Mouse (Mus musculus): ENCODE measurements around the gene E2f4. TPM values are rescaled to one million over a fixed set of nuclear protein-coding genes. Genes with fewer than 3 reads are reported as not detected.

The E2f4 gene
- polyA plus RNA-seq, 1 experiment from 2014 or later = 37.3 TPM

DNA sequence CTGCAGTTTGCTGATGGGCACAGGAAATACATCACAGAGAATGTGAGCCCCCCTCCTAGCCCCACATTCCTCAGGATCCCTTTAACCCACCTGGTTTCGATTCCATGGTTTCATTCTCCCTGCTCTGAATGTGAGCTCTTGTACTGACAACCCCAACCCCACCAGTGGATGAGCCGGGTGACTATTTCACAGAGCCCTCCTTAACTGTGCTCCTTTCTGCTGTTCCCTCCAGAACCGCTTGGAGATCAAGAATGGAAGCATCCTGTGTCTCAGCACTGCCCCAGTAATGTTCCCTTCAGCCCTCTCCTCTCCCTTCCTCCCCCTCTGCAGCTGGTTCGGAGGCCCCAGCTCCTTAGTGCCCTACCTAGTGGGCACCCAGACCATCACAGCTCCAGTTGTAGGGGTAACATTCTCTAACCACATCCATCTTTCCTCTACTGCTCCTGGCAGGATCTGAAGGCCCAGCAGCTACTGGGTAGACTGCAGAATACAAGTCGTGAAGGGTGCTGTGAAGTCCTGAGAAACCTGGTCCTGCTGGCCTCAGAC lies 8.8 kb downstream of the E2f4 start:
- ATAC-seq = peak; percentile 5; the same call in 1 of the 2 replicates
- H3K36me3 ChIP-seq (ENCODE audit: control insufficient read depth, insufficient read depth, low read length) = peaks cover 24% of the 10 kb centered on the region
- H3K4me2 ChIP-seq (ENCODE audit: low read length) = peak overlapping the region; percentile 53
- 68% methylated on average over 5 of the region's 5 CpGs for WGBS
- no peak overlapping the region for H3K27ac ChIP-seq (ENCODE audit: low read depth, low read length)
- peaks cover 16% of the 10 kb centered on the region for H3K4me1 ChIP-seq (ENCODE audit: control insufficient read depth, insufficient read depth, low read depth, low read length)
- H3K9me3 ChIP-seq (ENCODE audit: control insufficient read depth, low read length) = no peaks in the 10 kb centered on the region
- no peaks in the 10 kb centered on the region for H3K27me3 ChIP-seq (replicated peaks; ENCODE audit: control insufficient read depth, insufficient read depth, low read length)
- H3K4me3 ChIP-seq (ENCODE audit: low read length) = peak overlapping the region; percentile 23; the same call in 1 of the 2 replicates
- H3K9ac ChIP-seq (ENCODE audit: low read depth, low read length) = peak overlapping the region; percentile 54

DNA sequence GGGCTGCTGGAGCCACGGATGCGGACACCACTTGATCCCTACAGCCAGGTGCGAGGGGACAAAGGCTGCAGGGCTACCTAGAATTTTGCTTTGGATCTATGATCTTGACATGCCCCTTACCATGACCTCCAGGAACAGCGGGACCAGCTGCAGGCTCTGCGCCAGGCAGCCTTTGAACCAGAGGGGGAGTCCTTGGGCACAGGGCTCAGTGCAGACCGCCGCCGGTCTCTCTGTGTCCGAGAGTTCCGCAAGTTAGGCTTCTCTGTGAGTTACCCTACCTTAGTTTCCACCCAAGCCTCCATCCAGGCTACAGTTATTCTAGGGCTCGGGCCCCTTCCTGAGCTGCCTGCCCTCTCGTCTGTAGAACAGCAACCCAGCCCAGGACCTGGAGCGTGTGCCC lies 10.2 kb downstream of the E2f4 start:
- Histone ChIP-seq H3K27me3 (replicated peaks; ENCODE audit: control insufficient read depth, insufficient read depth, low read length) (no peaks in the 10 kb centered on the region), H3K36me3 (ENCODE audit: control insufficient read depth, insufficient read depth, low read length) (peaks cover 21% of the 10 kb centered on the region)
- 95% methylated on average over 13 of the region's 13 CpGs for WGBS

GRCm38 (mm10) chr8:105308428-105308827 lies 11.0 kb downstream of the E2f4 start:
- H3K36me3 ChIP-seq (ENCODE audit: control insufficient read depth, insufficient read depth, low read length) = peaks cover 21% of the 10 kb centered on the region
- no peak for ATAC-seq
- no peak overlapping the region for H3K4me3 ChIP-seq (ENCODE audit: low read length)
- no peaks in the 10 kb centered on the region for H3K9me3 ChIP-seq (ENCODE audit: control insufficient read depth, low read length)
- H3K4me1 ChIP-seq (ENCODE audit: control insufficient read depth, insufficient read depth, low read depth, low read length) = peaks cover 16% of the 10 kb centered on the region
- no peaks in the 10 kb centered on the region for H3K27me3 ChIP-seq (replicated peaks; ENCODE audit: control insufficient read depth, insufficient read depth, low read length)
- 94% methylated on average over 10 of the region's 10 CpGs for WGBS
- H3K9ac ChIP-seq (ENCODE audit: low read depth, low read length) = no peak overlapping the region
- H3K27ac ChIP-seq (ENCODE audit: low read depth, low read length) = no peak overlapping the region
- no peak overlapping the region for H3K4me2 ChIP-seq (ENCODE audit: low read length)

More for the DNA sequence above, 10.2 kb downstream of the E2f4 start:
- no peaks in the 10 kb centered on the region for H3K9me3 ChIP-seq (ENCODE audit: control insufficient read depth, low read length)
- peaks cover 16% of the 10 kb centered on the region for H3K4me1 ChIP-seq (ENCODE audit: control insufficient read depth, insufficient read depth, low read depth, low read length)
- H3K4me3 ChIP-seq (ENCODE audit: low read length) = no peak overlapping the region
- no peak overlapping the region for H3K4me2 ChIP-seq (ENCODE audit: low read length)
- no peak overlapping the region for H3K9ac ChIP-seq (ENCODE audit: low read depth, low read length)
- no peak for ATAC-seq
- no peak overlapping the region for H3K27ac ChIP-seq (ENCODE audit: low read depth, low read length)

- Histone ChIP-seq H3K4me3 (ENCODE audit: low read length) (no peak overlapping the region), H3K9ac (ENCODE audit: low read depth, low read length) (no peak overlapping the region), H3K4me1 (ENCODE audit: control insufficient read depth, insufficient read depth, low read depth, low read length) (peaks cover 15% of the 10 kb centered on the region), H3K36me3 (ENCODE audit: control insufficient read depth, insufficient read depth, low read length) (peaks cover 22% of the 10 kb centered on the region), H3K27ac (ENCODE audit: low read depth, low read length) (no peak overlapping the region), H3K4me2 (ENCODE audit: low read length) (no peak overlapping the region), H3K9me3 (ENCODE audit: control insufficient read depth, low read length) (no peaks in the 10 kb centered on the region), H3K27me3 (replicated peaks; ENCODE audit: control insufficient read depth, insufficient read depth, low read length) (no peaks in the 10 kb centered on the region)
- no peak for ATAC-seq
- 82% methylated on average over 15 of the region's 15 CpGs for WGBS
Observed at GRCm38 (mm10) chr8:105309142-105309847, 11.8 kb downstream of the E2f4 start.

GRCm38 (mm10) chr8:105310118-105310517 lies 12.7 kb downstream of the E2f4 start:
- Histone ChIP-seq H3K4me2 (ENCODE audit: low read length) (no peak overlapping the region), H3K36me3 (ENCODE audit: control insufficient read depth, insufficient read depth, low read length) (peaks cover 19% of the 10 kb centered on the region), H3K4me1 (ENCODE audit: control insufficient read depth, insufficient read depth, low read depth, low read length) (peaks cover 9% of the 10 kb centered on the region), H3K27me3 (replicated peaks; ENCODE audit: control insufficient read depth, insufficient read depth, low read length) (no peaks in the 10 kb centered on the region), H3K9me3 (ENCODE audit: control insufficient read depth, low read length) (no peaks in the 10 kb centered on the region), H3K27ac (ENCODE audit: low read depth, low read length) (no peak overlapping the region), H3K4me3 (ENCODE audit: low read length) (no peak overlapping the region), H3K9ac (ENCODE audit: low read depth, low read length) (no peak overlapping the region)
- no peak for ATAC-seq
- WGBS = 89% methylated on average over 8 of the region's 8 CpGs

DNA sequence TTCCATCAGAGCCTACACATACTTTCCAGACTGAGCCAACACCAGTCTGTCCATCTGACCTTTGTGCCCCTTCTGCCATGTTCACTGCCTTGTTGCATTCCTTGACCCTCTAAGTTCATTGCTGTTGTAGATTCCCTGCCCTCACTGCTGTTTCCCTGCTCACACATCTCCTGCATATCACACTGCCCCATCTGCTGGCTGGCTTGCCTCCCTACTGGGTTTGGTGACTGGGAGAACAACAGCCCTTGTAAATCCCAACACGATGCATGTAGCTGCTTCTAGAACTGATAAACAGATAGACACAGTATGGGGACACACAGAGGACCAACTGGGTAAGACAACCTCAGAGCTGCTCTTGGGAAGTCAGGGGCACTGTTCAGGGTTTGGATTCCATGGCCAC lies 14.3 kb downstream of the E2f4 start:
- no peak overlapping the region for H3K4me2 ChIP-seq (ENCODE audit: low read length)
- H3K36me3 ChIP-seq (ENCODE audit: control insufficient read depth, insufficient read depth, low read length) = peaks cover 24% of the 10 kb centered on the region
- H3K27me3 ChIP-seq (replicated peaks; ENCODE audit: control insufficient read depth, insufficient read depth, low read length) = no peaks in the 10 kb centered on the region
- WGBS = 90% methylated on average over 1 of the region's 1 CpGs
- H3K9me3 ChIP-seq (ENCODE audit: control insufficient read depth, low read length) = no peaks in the 10 kb centered on the region
- H3K9ac ChIP-seq (ENCODE audit: low read depth, low read length) = no peak overlapping the region
- H3K27ac ChIP-seq (ENCODE audit: low read depth, low read length) = no peak overlapping the region
- no peaks in the 10 kb centered on the region for H3K4me1 ChIP-seq (ENCODE audit: control insufficient read depth, insufficient read depth, low read depth, low read length)
- no peak overlapping the region for H3K4me3 ChIP-seq (ENCODE audit: low read length)
- ATAC-seq = no peak

- WGBS = 88% methylated on average over 8 of the region's 8 CpGs
- Histone ChIP-seq H3K9ac (ENCODE audit: low read depth, low read length) (no peak overlapping the region), H3K27ac (ENCODE audit: low read depth, low read length) (no peak overlapping the region), H3K27me3 (replicated peaks; ENCODE audit: control insufficient read depth, insufficient read depth, low read length) (no peaks in the 10 kb centered on the region), H3K4me1 (ENCODE audit: control insufficient read depth, insufficient read depth, low read depth, low read length) (no peaks in the 10 kb centered on the region), H3K4me2 (ENCODE audit: low read length) (no peak overlapping the region), H3K9me3 (ENCODE audit: control insufficient read depth, low read length) (no peaks in the 10 kb centered on the region), H3K36me3 (ENCODE audit: control insufficient read depth, insufficient read depth, low read length) (peaks cover 19% of the 10 kb centered on the region), H3K4me3 (ENCODE audit: low read length) (no peak overlapping the region)
- no peak for ATAC-seq
Observed at GRCm38 (mm10) chr8:105312891-105313481, 15.5 kb downstream of the E2f4 start.

- H3K36me3 ChIP-seq (ENCODE audit: control insufficient read depth, insufficient read depth, low read length) = peaks cover 19% of the 10 kb centered on the region
- ATAC-seq = no peak
- WGBS = 82% methylated on average over 9 of the region's 9 CpGs
- H3K27me3 ChIP-seq (replicated peaks; ENCODE audit: control insufficient read depth, insufficient read depth, low read length) = no peaks in the 10 kb centered on the region
- no peak overlapping the region for H3K4me3 ChIP-seq (ENCODE audit: low read length)
- H3K27ac ChIP-seq (ENCODE audit: low read depth, low read length) = no peak overlapping the region
- no peak overlapping the region for H3K9ac ChIP-seq (ENCODE audit: low read depth, low read length)
- H3K4me1 ChIP-seq (ENCODE audit: control insufficient read depth, insufficient read depth, low read depth, low read length) = no peaks in the 10 kb centered on the region
- H3K9me3 ChIP-seq (ENCODE audit: control insufficient read depth, low read length) = no peaks in the 10 kb centered on the region
- no peak overlapping the region for H3K4me2 ChIP-seq (ENCODE audit: low read length)
Observed at GRCm38 (mm10) chr8:105313622-105314402, 16.3 kb downstream of the E2f4 start.

Data from hindbrain, embryonic 16.5 days (tissue).